In genomic region chr3:90611494-90611893, GRCm38 (mm10) we compare ENCODE assay signal across 1 mouse cellular context.
TF ChIP-seq lines count a peak whose summit lies in the region.

No protein-coding gene starts in this region.

TF ChIP-seq in myocyte, 11 proteins besides CTCF, POLR2A, EP300 and RAD21 (continued from another document):
- TF ChIP-seq MYOG (IDR thresholded peaks at IDR 0.05; ENCODE audit: control insufficient read depth in 1 of 3, insufficient read depth in 1 of 3, insufficient read length in 2 of 3, low read depth in 2 of 3), result no peak
- TF ChIP-seq POLR2AphosphoS2 (IDR thresholded peaks at IDR 0.05; ENCODE audit: insufficient read length, low read depth), result no peak
- TF ChIP-seq REST (IDR thresholded peaks at IDR 0.05; ENCODE audit: insufficient read depth, insufficient read length), result no peak
- TF ChIP-seq MAX (IDR thresholded peaks at IDR 0.05; ENCODE audit: low read depth), result no peak
